Mouse (Mus musculus) stomach, embryonic 14.5 days (tissue): ENCODE data around the gene Fbxw8. TPM values are rescaled to one million over a fixed set of nuclear protein-coding genes. Genes with fewer than 3 reads are reported as not detected.

Experiments
- ATAC-seq: fragments of 200-750 bp; cut with Nextera tagmentation; 2 replicates; pipeline ENCODE4 v1.8.0; 2017; ENCODE audit warnings: low read depth, moderate TSS enrichment; ENCODE audit not compliant: insufficient number of reproducible peaks, insufficient read depth, low FRiP score
- H3K27ac ChIP-seq: fragments of 300-500 bp; sonication (generic); 2 replicates; pipeline ENCODE4 v1.5.1; 2014; ENCODE audit warnings: mild to moderate bottlenecking, low read length, moderate library complexity, mixed read lengths
- H3K27me3 ChIP-seq: fragments of 300-500 bp; sonication (generic); 2 replicates; pipeline ENCODE4 v1.6.1; 2014; ENCODE audit warnings: low read length, control low read depth, mixed read lengths; ENCODE audit not compliant: control insufficient read depth, insufficient read depth
- H3K36me3 ChIP-seq: fragments of 300-500 bp; sonication (generic); 2 replicates; pipeline ENCODE4 v1.6.1; 2014; ENCODE audit warnings: mild to moderate bottlenecking, control low read depth, low read length, moderate library complexity, mixed read lengths; ENCODE audit not compliant: control insufficient read depth, insufficient read depth
- H3K4me1 ChIP-seq: fragments of 300-500 bp; sonication (generic); 2 replicates; pipeline ENCODE4 v1.6.1; 2014; ENCODE audit warnings: low read length, control low read depth, mixed read lengths; ENCODE audit not compliant: control insufficient read depth, insufficient read depth
- H3K4me2 ChIP-seq: fragments of 300-500 bp; sonication (generic); replicated peaks from 2 replicates; pipeline ENCODE4 v1.6.1; 2014; ENCODE audit warnings: low read depth, low read length, control low read depth
- H3K4me3 ChIP-seq: fragments of 300-500 bp; sonication (generic); 2 replicates; pipeline ENCODE4 v1.5.1; 2014; ENCODE audit warnings: low read depth, low read length, control low read depth
- H3K9ac ChIP-seq: fragments of 300-500 bp; sonication (generic); replicated peaks from 2 replicates; pipeline ENCODE4 v1.6.1; 2014; ENCODE audit warnings: low read depth, mild to moderate bottlenecking, control low read depth, low read length, moderate library complexity, mixed read lengths
- H3K9me3 ChIP-seq: fragments of 300-500 bp; sonication (generic); 2 replicates; pipeline ENCODE4 v1.6.1; 2016; ENCODE audit warnings: low read depth, low read length, control low read depth; ENCODE audit not compliant: control insufficient read depth
- WGBS: fragments of 180-500 bp; shearing (Covaris S2); extraction: QIAGEN DNeasy Blood & Tissue Kit; methylation state at CpG from one replicate; pipeline ENCODE4 v1.1.7; 2014; 5-methylcytosine and 5-hydroxymethylcytosine counted together
- polyA plus RNA-seq: library from polyadenylated mRNA; unstranded; fragments of >200 nt; fragmentation: Nextera tagmentation; extraction: Ambion mirVana; gene quantifications from 2 replicates; pipeline ENCODE4 v1.2.1, GENCODE M21; 2014

The Fbxw8 gene
- polyA plus RNA-seq, 1 experiment from 2014 or later = 22.5 TPM

GRCm38 (mm10) chr5:118063181-118063621 lies 92.1 kb downstream of the Fbxw8 start:
- 62% methylated on average over 8 of the region's 8 CpGs for WGBS
- Histone ChIP-seq H3K4me1 (peaks cover 5% of the 10 kb centered on the region; the same call in 1 of the 2 replicates), H3K4me3 (no peak overlapping the region), H3K36me3 (peaks cover 18% of the 10 kb centered on the region; the same call in 1 of the 2 replicates), H3K9ac (no peak overlapping the region), H3K27me3 (no peaks in the 10 kb centered on the region), H3K4me2 (no peak overlapping the region), H3K9me3 (no peaks in the 10 kb centered on the region), H3K27ac (no peak overlapping the region)
- ATAC-seq = no peak

GRCm38 (mm10) chr5:118061391-118061790 lies 93.9 kb downstream of the Fbxw8 start:
- H3K36me3 ChIP-seq = peaks cover 9% of the 10 kb centered on the region; the same call in 1 of the 2 replicates
- H3K27ac ChIP-seq = no peak overlapping the region
- 95% methylated on average over 18 of the region's 18 CpGs for WGBS
- H3K4me1 ChIP-seq = peaks cover 5% of the 10 kb centered on the region; the same call in 1 of the 2 replicates
- H3K9me3 ChIP-seq = no peaks in the 10 kb centered on the region
- no peak overlapping the region for H3K9ac ChIP-seq
- no peak overlapping the region for H3K4me3 ChIP-seq
- no peaks in the 10 kb centered on the region for H3K27me3 ChIP-seq
- H3K4me2 ChIP-seq = no peak overlapping the region
- ATAC-seq = no peak

GRCm38 (mm10) chr5:118059646-118060045 lies 95.6 kb downstream of the Fbxw8 start:
- Histone ChIP-seq H3K4me3 (no peak overlapping the region), H3K27me3 (no peaks in the 10 kb centered on the region), H3K4me1 (peaks cover 5% of the 10 kb centered on the region; the same call in 1 of the 2 replicates), H3K9ac (no peak overlapping the region), H3K4me2 (no peak overlapping the region), H3K9me3 (no peaks in the 10 kb centered on the region), H3K36me3 (no peaks in the 10 kb centered on the region), H3K27ac (no peak overlapping the region)
- 89% methylated on average over 9 of the region's 9 CpGs for WGBS
- no peak for ATAC-seq

- no peak overlapping the region for H3K9ac ChIP-seq
- WGBS = 86% methylated on average over 10 of the region's 10 CpGs
- ATAC-seq = no peak
Measured at GRCm38 (mm10) chr5:118058858-118059257, 96.4 kb downstream of the Fbxw8 start.

GRCm38 (mm10) chr5:118057508-118058111 lies 97.7 kb downstream of the Fbxw8 start:
- no peaks in the 10 kb centered on the region for H3K36me3 ChIP-seq
- no peak for ATAC-seq
- no peaks in the 10 kb centered on the region for H3K4me1 ChIP-seq
- no peak overlapping the region for H3K9ac ChIP-seq
- no peak overlapping the region for H3K4me3 ChIP-seq
- H3K9me3 ChIP-seq = no peaks in the 10 kb centered on the region
- no peaks in the 10 kb centered on the region for H3K27me3 ChIP-seq
- no peak overlapping the region for H3K4me2 ChIP-seq
- H3K27ac ChIP-seq = no peak overlapping the region
- 50% methylated on average over 8 of the region's 8 CpGs for WGBS

More at GRCm38 (mm10) chr5:118058858-118059257, 96.4 kb downstream of the Fbxw8 start:
- peaks cover 5% of the 10 kb centered on the region; the same call in 1 of the 2 replicates for H3K4me1 ChIP-seq
- no peak overlapping the region for H3K4me3 ChIP-seq
- no peak overlapping the region for H3K27ac ChIP-seq
- H3K36me3 ChIP-seq = no peaks in the 10 kb centered on the region
- no peaks in the 10 kb centered on the region for H3K27me3 ChIP-seq
- no peak overlapping the region for H3K4me2 ChIP-seq
- H3K9me3 ChIP-seq = no peaks in the 10 kb centered on the region

DNA sequence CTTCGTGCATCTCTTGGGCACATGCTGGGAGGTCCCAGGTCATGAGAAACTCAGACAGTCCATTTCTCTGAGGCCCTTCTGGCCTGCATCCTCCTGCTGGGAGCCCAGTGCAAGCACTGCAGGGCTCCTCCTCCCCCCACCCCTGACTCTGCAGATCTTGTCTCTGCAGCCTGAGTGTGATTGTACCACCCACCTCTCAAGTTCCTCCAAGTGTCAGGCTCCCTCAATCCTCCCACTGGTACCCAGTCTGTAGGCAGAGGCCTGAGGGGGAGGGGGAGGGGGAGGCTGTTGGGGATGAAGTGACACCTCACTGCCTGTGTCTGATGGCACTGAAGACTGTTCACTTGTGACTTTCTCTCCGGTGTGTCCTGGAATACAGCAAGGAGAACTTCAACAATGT lies 102.1 kb downstream of the Fbxw8 start:
- H3K4me2 ChIP-seq = no peak overlapping the region
- WGBS = 95% methylated on average over 2 of the region's 2 CpGs
- no peak overlapping the region for H3K9ac ChIP-seq
- ATAC-seq = no peak
- H3K9me3 ChIP-seq = no peaks in the 10 kb centered on the region
- H3K36me3 ChIP-seq = no peaks in the 10 kb centered on the region
- no peaks in the 10 kb centered on the region for H3K4me1 ChIP-seq
- no peak overlapping the region for H3K4me3 ChIP-seq
- no peaks in the 10 kb centered on the region for H3K27me3 ChIP-seq
- no peak overlapping the region for H3K27ac ChIP-seq

DNA sequence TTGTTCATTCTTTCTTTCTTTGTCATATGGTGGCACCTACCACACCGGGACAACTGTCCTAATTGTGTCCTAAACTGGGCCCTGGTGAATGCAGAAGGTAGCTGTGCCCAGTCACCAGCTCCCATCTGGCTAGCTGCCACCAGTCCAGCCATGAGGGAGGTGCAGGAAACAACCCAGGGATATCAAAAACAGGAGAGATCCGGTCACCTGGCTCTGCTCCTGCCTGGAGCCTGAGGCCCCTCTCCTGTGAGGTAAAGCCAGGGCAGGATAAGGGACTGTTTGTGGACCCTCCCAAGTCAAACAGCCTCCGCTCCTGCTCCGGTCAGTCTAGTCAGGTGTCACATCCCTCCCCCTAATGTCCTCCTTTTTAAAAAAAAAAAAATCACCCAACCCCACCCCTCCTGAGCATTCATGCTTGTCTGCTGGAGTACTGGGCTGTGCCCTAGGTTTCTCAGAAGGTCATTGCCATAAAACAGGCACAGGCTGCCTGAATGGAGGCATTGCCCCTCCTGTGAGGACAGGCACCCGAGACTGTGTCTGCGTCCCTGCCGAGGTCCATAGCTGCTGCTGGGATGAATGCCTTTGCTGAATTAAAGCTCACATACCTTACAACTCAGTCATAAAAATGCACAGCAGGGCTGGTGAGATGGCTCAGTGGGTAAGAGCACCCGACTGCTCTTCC lies 103.1 kb downstream of the Fbxw8 start:
- Histone ChIP-seq H3K4me1 (no peaks in the 10 kb centered on the region), H3K27ac (no peak overlapping the region), H3K4me2 (no peak overlapping the region), H3K4me3 (no peak overlapping the region), H3K9me3 (no peaks in the 10 kb centered on the region), H3K36me3 (no peaks in the 10 kb centered on the region), H3K27me3 (no peaks in the 10 kb centered on the region), H3K9ac (no peak overlapping the region)
- WGBS = 65% methylated on average over 8 of the region's 8 CpGs
- ATAC-seq = peak; percentile 88

DNA sequence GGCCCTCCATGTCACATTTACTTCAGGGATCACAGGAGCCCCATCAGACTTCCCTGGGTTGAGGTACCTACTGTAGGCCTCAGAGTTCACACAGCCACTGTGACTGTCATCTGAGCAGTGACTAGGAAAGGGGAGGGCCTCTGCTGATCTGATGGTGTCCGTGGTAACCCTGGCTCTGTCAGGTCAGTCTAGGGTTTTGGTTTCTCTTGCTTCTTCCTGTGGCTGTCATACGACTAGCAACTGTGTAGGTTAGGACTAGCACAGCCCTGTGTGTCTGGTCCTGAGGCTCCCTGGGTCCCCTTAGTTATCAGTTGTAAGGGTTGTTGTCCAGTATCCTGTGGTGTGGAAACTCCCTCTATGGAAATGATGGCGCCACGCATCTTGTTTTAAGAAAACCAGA lies 104.5 kb downstream of the Fbxw8 start:
- no peak for ATAC-seq
- no peak overlapping the region for H3K27ac ChIP-seq
- no peaks in the 10 kb centered on the region for H3K9me3 ChIP-seq
- WGBS = 79% methylated on average over 4 of the region's 4 CpGs
- H3K4me1 ChIP-seq = no peaks in the 10 kb centered on the region
- H3K4me2 ChIP-seq = no peak overlapping the region
- H3K9ac ChIP-seq = no peak overlapping the region
- no peaks in the 10 kb centered on the region for H3K27me3 ChIP-seq
- no peaks in the 10 kb centered on the region for H3K36me3 ChIP-seq
- no peak overlapping the region for H3K4me3 ChIP-seq
